29 mouse cellular contexts compared by ENCODE assay signal in genomic region chr8:106723921-106724320, GRCm38 (mm10). TPM values are rescaled to one million over a fixed set of nuclear protein-coding genes. Genes with fewer than 3 reads are reported as not detected.
DNase-seq lines count a peak whose midpoint lies in the region; ATAC-seq and TF ChIP-seq lines count a peak whose summit lies in the region.
"Had no signal": no experiment of that assay in that cellular context is flagged by ENCODE, and none has a peak within 500 bp of the region (broad histone marks: within the 10 kb centered on the region; RNA-seq: fewer than 3 reads in every experiment).

No protein-coding gene starts in this region.

- no peak for DNase-seq in forebrain, postnatal 0 days
- peak; percentile 46 for DNase-seq in neural tube, embryonic 11.5 days (ENCODE audit: low spot score)
- DNase-seq in neural tube, embryonic 10.5 days (ENCODE audit: extremely low spot score, low spot score) = no peak
- peak; percentile 25 for DNase-seq in embryonic facial prominence, embryonic 10.5 days (ENCODE audit: low spot score)
- DNase-seq in right cerebral cortex, adult 2 months (ENCODE audit: low spot score in 2 of 2) = no peak
- no peak for DNase-seq in cerebellum, adult 2 months
- DNase-seq: cerebellum, adult 9-10 months; cerebellum, postnatal 36 days; gastrocnemius, postnatal 25 days; heart, adult 11 months; kidney, adult 11 months; kidney, postnatal 14 days; layer of hippocampus, adult 9-11 months; liver, embryonic 13.5 days; lung, adult 18-20 months; lung, postnatal 10 days; right cerebral cortex, postnatal 14 days had no signal

- H3K27me3 ChIP-seq in forebrain, embryonic 12.5 days = no peaks in the 10 kb centered on the region
- H3K27me3 ChIP-seq in forebrain, postnatal 0 days (ENCODE audit: insufficient read depth, low read length) = no peaks in the 10 kb centered on the region
- H3K27me3 ChIP-seq in neural tube, embryonic 11.5 days (ENCODE audit: control insufficient read depth, insufficient read depth, low read length) = no peaks in the 10 kb centered on the region
- peaks cover 20% of the 10 kb centered on the region for H3K27me3 ChIP-seq in embryonic facial prominence, embryonic 10.5 days (replicated peaks; ENCODE audit: low read depth, poor library complexity, severe bottlenecking)
- no peaks in the 10 kb centered on the region for H3K27me3 ChIP-seq in cerebellum, adult 2 months (ENCODE audit: control insufficient read depth, insufficient read depth, low read length)
- H3K27me3 ChIP-seq: CH12.LX; heart, embryonic 15.5 days; limb, embryonic 15.5 days; liver, embryonic 13.5 days; neural tube, embryonic 12.5 days had no signal

- H3K9me3 ChIP-seq in forebrain, embryonic 12.5 days = no peaks in the 10 kb centered on the region
- H3K9me3 ChIP-seq in forebrain, postnatal 0 days (ENCODE audit: low read length) = no peaks in the 10 kb centered on the region
- no peaks in the 10 kb centered on the region for H3K9me3 ChIP-seq in neural tube, embryonic 11.5 days (ENCODE audit: control insufficient read depth, low read length)
- no peaks in the 10 kb centered on the region for H3K9me3 ChIP-seq in embryonic facial prominence, embryonic 10.5 days
- H3K9me3 ChIP-seq: heart, embryonic 10.5 days; heart, embryonic 15.5 days; hindbrain, embryonic 13.5 days; limb, embryonic 10.5 days; limb, embryonic 15.5 days; liver, embryonic 13.5 days; midbrain, embryonic 10.5 days; midbrain, embryonic 15.5 days; neural tube, embryonic 12.5 days had no signal

- H3K4me3 ChIP-seq in forebrain, embryonic 12.5 days (replicated peaks) = no peak overlapping the region
- H3K4me3 ChIP-seq in forebrain, postnatal 0 days (ENCODE audit: low read depth, low read length) = no peak overlapping the region
- no peak overlapping the region for H3K4me3 ChIP-seq in neural tube, embryonic 11.5 days (ENCODE audit: low read depth, low read length)
- no peak overlapping the region for H3K4me3 ChIP-seq in embryonic facial prominence, embryonic 10.5 days
- no peak overlapping the region for H3K4me3 ChIP-seq in cerebellum, adult 2 months (replicated peaks; ENCODE audit: insufficient read depth, low read depth, low read length)
- H3K4me3 ChIP-seq: heart, embryonic 10.5 days; heart, embryonic 15.5 days; hindbrain, embryonic 13.5 days; limb, embryonic 10.5 days; limb, embryonic 15.5 days; liver, embryonic 13.5 days; midbrain, embryonic 10.5 days; midbrain, embryonic 15.5 days; neural tube, embryonic 12.5 days had no signal

- no peak overlapping the region for H3K4me2 ChIP-seq in forebrain, embryonic 12.5 days
- no peak overlapping the region for H3K4me2 ChIP-seq in forebrain, postnatal 0 days (ENCODE audit: low read depth)
- H3K4me2 ChIP-seq in neural tube, embryonic 11.5 days (ENCODE audit: low read depth) = no peak overlapping the region
- H3K4me2 ChIP-seq: heart, embryonic 15.5 days; hindbrain, embryonic 13.5 days; limb, embryonic 15.5 days; liver, embryonic 13.5 days; midbrain, embryonic 15.5 days; neural tube, embryonic 12.5 days had no signal

- H3K36me3 ChIP-seq in forebrain, embryonic 12.5 days (replicated peaks) = peaks cover 15% of the 10 kb centered on the region; the same call in 1 of the 2 replicates
- no peaks in the 10 kb centered on the region for H3K36me3 ChIP-seq in forebrain, postnatal 0 days (ENCODE audit: insufficient read depth)
- no peaks in the 10 kb centered on the region for H3K36me3 ChIP-seq in neural tube, embryonic 11.5 days (ENCODE audit: control insufficient read depth, insufficient read depth, low read length)
- peaks cover 39% of the 10 kb centered on the region for H3K36me3 ChIP-seq in embryonic facial prominence, embryonic 10.5 days (replicated peaks)
- H3K36me3 ChIP-seq: midbrain, embryonic 15.5 days had no signal

- no peak for TF ChIP-seq CTCF in forebrain, postnatal 0 days (IDR thresholded peaks at IDR 0.05; ENCODE audit: low read depth)
- no peak for TF ChIP-seq CTCF in cerebellum, adult 2 months (IDR thresholded peaks at IDR 0.05; ENCODE audit: borderline replicate concordance, insufficient read depth, low read depth, low read length)

- no peak overlapping the region for H3K9ac ChIP-seq in forebrain, embryonic 12.5 days
- H3K9ac ChIP-seq in forebrain, postnatal 0 days = no peak overlapping the region
- H3K9ac ChIP-seq in neural tube, embryonic 11.5 days (ENCODE audit: low read length) = no peak overlapping the region
- H3K9ac ChIP-seq: heart, embryonic 15.5 days; hindbrain, embryonic 13.5 days; limb, embryonic 15.5 days; liver, embryonic 13.5 days; midbrain, embryonic 15.5 days; neural tube, embryonic 12.5 days had no signal

- ATAC-seq in forebrain, embryonic 12.5 days (ENCODE audit: low FRiP score) = no peak
- ATAC-seq in forebrain, postnatal 0 days = no peak
- no peak for ATAC-seq in neural tube, embryonic 11.5 days (ENCODE audit: insufficient read depth, low FRiP score, low TSS enrichment)
- ATAC-seq: inflammation-experienced regulatory T-cells, adult 6 months; midbrain, embryonic 15.5 days had no signal

- TF ChIP-seq POLR2A in cerebellum, adult 2 months (IDR thresholded peaks at IDR 0.05; ENCODE audit: borderline replicate concordance, insufficient read depth, low read length) = no peak

- peaks cover 22% of the 10 kb centered on the region for H3K4me1 ChIP-seq in forebrain, embryonic 12.5 days
- no peaks in the 10 kb centered on the region for H3K4me1 ChIP-seq in forebrain, postnatal 0 days (ENCODE audit: insufficient read depth)
- peaks cover 8% of the 10 kb centered on the region for H3K4me1 ChIP-seq in neural tube, embryonic 11.5 days (ENCODE audit: control insufficient read depth, insufficient read depth, low read length)
- peaks cover 44% of the 10 kb centered on the region for H3K4me1 ChIP-seq in embryonic facial prominence, embryonic 10.5 days
- H3K4me1 ChIP-seq in cerebellum, adult 2 months (ENCODE audit: control insufficient read depth, insufficient read depth, low read length) = no peaks in the 10 kb centered on the region
- H3K4me1 ChIP-seq: limb, embryonic 15.5 days; liver, embryonic 13.5 days had no signal

- 13% methylated on average over 2 of the region's 2 CpGs for WGBS in forebrain, embryonic 12.5 days
- 13% methylated on average over 2 of the region's 2 CpGs for WGBS in forebrain, postnatal 0 days
- 18% methylated on average over 2 of the region's 2 CpGs for WGBS in neural tube, embryonic 11.5 days
- 19% methylated on average over 2 of the region's 2 CpGs for WGBS in embryonic facial prominence, embryonic 10.5 days
- WGBS in cerebellum, adult 2 months = 17% methylated on average over 2 of the region's 2 CpGs

- 0 out of 2 replicates have a peak overlapping the region, but pooled peaks have one; percentile 11 for H3K27ac ChIP-seq in forebrain, embryonic 12.5 days
- no peak overlapping the region for H3K27ac ChIP-seq in forebrain, postnatal 0 days (ENCODE audit: low read depth, low read length)
- H3K27ac ChIP-seq in neural tube, embryonic 11.5 days (ENCODE audit: low read depth, low read length) = no peak overlapping the region
- no peak overlapping the region for H3K27ac ChIP-seq in embryonic facial prominence, embryonic 10.5 days (replicated peaks)
- H3K27ac ChIP-seq in cerebellum, adult 2 months (ENCODE audit: insufficient read depth, low read length) = no peak overlapping the region
- H3K27ac ChIP-seq: heart, embryonic 10.5 days; heart, embryonic 15.5 days; limb, embryonic 10.5 days; limb, embryonic 15.5 days; liver, embryonic 13.5 days; macrophage; midbrain, embryonic 10.5 days; neural tube, embryonic 12.5 days had no signal

RNA-seq across cellular contexts. Expression of gene Tango6, which starts 41.1 kb away (rescaled TPM):
- 8.8 and 9.9 TPM in 2 replicates for polyA plus RNA-seq in forebrain, embryonic 12.5 days (2016; fragmentation: Nextera tagmentation; extraction: Ambion mirVana)
- total RNA-seq in forebrain, postnatal 0 days (2014; rRNA removed) = 5.3 and 7.5 TPM in 2 replicates
- 2.3 and 3.8 TPM in 2 replicates for polyA plus RNA-seq in forebrain, postnatal 0 days (2015; fragmentation: Nextera tagmentation; extraction: Ambion mirVana)
- polyA plus RNA-seq in neural tube, embryonic 11.5 days (2014; fragmentation: Nextera tagmentation; extraction: Ambion mirVana) = 7.8 and 9.0 TPM in 2 replicates
- 16.3 and 16.8 TPM in 2 replicates for polyA plus RNA-seq in embryonic facial prominence, embryonic 10.5 days (2016; fragmentation: Nextera tagmentation; extraction: Ambion mirVana)
- 5.3 and 5.5 TPM in 2 replicates for polyA plus RNA-seq in cerebellum, adult 2 months (2012; rRNA removed)

Comparison
In these comparisons a context has a peak if more than half of its experiments do, and no peak if none do; other contexts are left out.
1. DNase-seq: peak in neural tube, embryonic 11.5 days (single experiment) and embryonic facial prominence, embryonic 10.5 days (single experiment); none in forebrain, postnatal 0 days (single experiment), neural tube, embryonic 10.5 days (single experiment), right cerebral cortex, adult 2 months (0 of 2) and cerebellum, adult 2 months (0 of 2).